Mouse (Mus musculus): ENCODE data around the gene Taf7l.

Gene Taf7l

GRCm38 (mm10) chrX:134476290-134476689 is at the start of gene Taf7l:
Gene Taf7l (minus strand): TSS chrX:134476490.
- no peak for DNase-seq

- DNase-seq = no peak
Observed at GRCm38 (mm10) chrX:134525260-134525659, 49.0 kb upstream of the Taf7l start.

- no peak for DNase-seq
Observed at GRCm38 (mm10) chrX:134523772-134524171, 47.5 kb upstream of the Taf7l start.

- DNase-seq = no peak
Observed at GRCm38 (mm10) chrX:134509473-134509872, 33.2 kb upstream of the Taf7l start.

GRCm38 (mm10) chrX:134507977-134508376 is 31.7 kb upstream of the Taf7l start:
- DNase-seq = no peak

GRCm38 (mm10) chrX:134500651-134501050 is 24.4 kb upstream of the Taf7l start:
- no peak for DNase-seq

GRCm38 (mm10) chrX:134481720-134482119 is 5.4 kb upstream of the Taf7l start:
- no peak for DNase-seq

- no peak for DNase-seq
Observed at GRCm38 (mm10) chrX:134474988-134475710, 1.1 kb downstream of the Taf7l start.

GRCm38 (mm10) chrX:134427307-134427706 is 49.0 kb downstream of the Taf7l start:
- DNase-seq = no peak

- no peak for DNase-seq
Observed at GRCm38 (mm10) chrX:134426819-134427218, 49.5 kb downstream of the Taf7l start.

GRCm38 (mm10) chrX:134425798-134426197 is 50.5 kb downstream of the Taf7l start:
- no peak for DNase-seq

- no peak for DNase-seq
Observed at GRCm38 (mm10) chrX:134424263-134424662, 52.0 kb downstream of the Taf7l start.

- no peak for DNase-seq
Observed at GRCm38 (mm10) chrX:134420097-134420496, 56.2 kb downstream of the Taf7l start.

- DNase-seq = no peak
Observed at GRCm38 (mm10) chrX:134412096-134412495, 64.2 kb downstream of the Taf7l start.
